Mouse (Mus musculus) brain, embryonic 14.5 days (tissue): ENCODE data around the gene Prr5l. TPM values are rescaled to one million over a fixed set of nuclear protein-coding genes. Genes with fewer than 3 reads are reported as not detected.

Experiments used
- DNase-seq: peaks from one replicate; pipeline ENCODE4 v3.0.0-alpha.2; 2011; ENCODE audit warnings: low read depth
- CTCF ChIP-seq: fragments of 200-500 bp; IDR thresholded peaks from 2 replicates; pipeline ENCODE4 v1.5.1; 2012; ENCODE audit warnings: inconsistent platforms, mild to moderate bottlenecking, moderate library complexity, borderline replicate concordance; ENCODE audit not compliant: insufficient read depth, insufficient read length; ENCODE audit errors: extremely low read depth
- POLR2A ChIP-seq: fragments of 200-500 bp; IDR thresholded peaks from 2 replicates; pipeline ENCODE4 v1.6.1; 2012; ENCODE audit warnings: mild to moderate bottlenecking, inconsistent platforms, borderline replicate concordance; ENCODE audit not compliant: poor library complexity, insufficient read depth, insufficient read length, severe bottlenecking; ENCODE audit errors: extremely low read depth
- polyA plus RNA-seq: library from polyadenylated mRNA; depleted of rRNA; stranded (reverse); fragments of >200 nt; gene quantifications from 2 replicates; pipeline ENCODE4 v1.2.3, GENCODE M21; 2012

Gene Prr5l
- polyA plus RNA-seq, 1 experiment, result 4.7 TPM

DNA sequence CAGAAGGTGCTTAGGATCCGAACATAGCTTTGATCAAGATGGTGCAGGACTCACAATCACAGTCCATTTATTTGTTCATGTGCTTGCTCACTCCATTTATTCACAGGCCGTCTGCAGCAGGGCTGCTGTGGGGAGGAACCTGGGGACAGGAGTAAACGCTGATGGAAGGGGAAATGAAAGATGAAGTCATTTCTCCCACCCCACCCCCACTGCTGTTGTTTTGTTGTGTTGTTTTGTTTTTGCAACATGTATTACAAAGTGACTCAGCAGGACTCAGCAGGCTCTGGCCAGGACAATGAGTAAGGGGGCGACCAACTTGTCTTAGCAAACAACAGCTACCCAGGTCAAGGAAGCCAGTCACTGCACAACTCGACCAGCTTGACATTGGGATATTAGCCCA lies 99.6 kb downstream of the Prr5l start:
- no peak for DNase-seq
- TF ChIP-seq CTCF (no peak), POLR2A (no peak)

GRCm38 (mm10) chr2:101781357-101781777 lies 101.5 kb downstream of the Prr5l start:
- no peak for TF ChIP-seq POLR2A
- TF ChIP-seq CTCF, result no peak
- DNase-seq, result peak; percentile 41

- DNase-seq, result no peak
- no peak for TF ChIP-seq CTCF
- no peak for TF ChIP-seq POLR2A
Observed at GRCm38 (mm10) chr2:101778080-101778479, 104.7 kb downstream of the Prr5l start.

GRCm38 (mm10) chr2:101763503-101763902 lies 119.3 kb downstream of the Prr5l start:
- no peak for DNase-seq
- no peak for TF ChIP-seq CTCF
- TF ChIP-seq POLR2A, result no peak

DNA sequence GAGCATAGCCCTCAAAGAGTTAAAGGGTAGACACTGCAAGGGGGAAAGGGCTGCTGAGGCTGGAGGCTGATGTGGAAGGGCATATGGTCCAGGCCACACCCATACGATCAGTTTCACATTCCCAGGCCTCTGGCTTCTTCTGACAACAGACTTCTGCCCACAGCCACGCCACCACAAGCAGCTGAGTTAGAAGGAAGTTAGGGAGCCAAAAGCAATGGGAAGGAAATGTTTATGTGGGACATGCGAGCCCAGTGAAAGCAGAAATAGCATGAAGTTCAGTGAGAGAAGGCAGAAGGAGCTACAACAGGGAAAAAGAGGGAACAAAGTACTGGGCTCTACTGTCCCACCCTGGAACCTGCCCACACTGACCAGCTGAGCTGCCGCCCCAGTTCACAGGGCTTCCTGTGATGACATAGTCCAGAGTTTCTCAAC lies 119.9 kb downstream of the Prr5l start:
- TF ChIP-seq CTCF (no peak), POLR2A (no peak)
- DNase-seq, result no peak

DNA sequence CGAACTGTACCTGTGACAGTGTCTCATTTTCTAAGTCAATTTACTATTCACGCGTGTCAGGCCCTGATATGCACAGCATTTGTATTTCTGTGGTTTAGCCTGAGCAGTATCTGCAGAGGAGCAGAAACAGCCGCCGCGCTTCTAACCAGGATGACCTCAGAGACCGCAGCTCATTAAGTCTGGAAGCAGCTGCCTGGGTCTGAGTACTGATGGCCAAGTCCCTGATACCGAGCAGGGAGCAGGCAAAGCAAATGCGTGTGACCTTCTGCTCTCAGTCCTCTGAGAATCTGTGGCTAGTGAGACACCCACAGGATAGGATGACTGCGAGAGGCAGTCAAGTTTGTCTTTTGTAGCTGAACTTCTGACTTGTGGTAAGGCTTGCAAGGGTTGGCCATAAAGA lies 120.4 kb downstream of the Prr5l start:
- DNase-seq, result peak; percentile 41
- TF ChIP-seq POLR2A, result no peak
- TF ChIP-seq CTCF, result no peak

- DNase-seq, result no peak
- TF ChIP-seq POLR2A, result no peak
- no peak for TF ChIP-seq CTCF
Observed at GRCm38 (mm10) chr2:101761898-101762297, 120.9 kb downstream of the Prr5l start.

- DNase-seq, result peak; percentile 40
- TF ChIP-seq CTCF (no peak), POLR2A (no peak)
Observed at GRCm38 (mm10) chr2:101759523-101760277, 123.1 kb downstream of the Prr5l start.

DNA sequence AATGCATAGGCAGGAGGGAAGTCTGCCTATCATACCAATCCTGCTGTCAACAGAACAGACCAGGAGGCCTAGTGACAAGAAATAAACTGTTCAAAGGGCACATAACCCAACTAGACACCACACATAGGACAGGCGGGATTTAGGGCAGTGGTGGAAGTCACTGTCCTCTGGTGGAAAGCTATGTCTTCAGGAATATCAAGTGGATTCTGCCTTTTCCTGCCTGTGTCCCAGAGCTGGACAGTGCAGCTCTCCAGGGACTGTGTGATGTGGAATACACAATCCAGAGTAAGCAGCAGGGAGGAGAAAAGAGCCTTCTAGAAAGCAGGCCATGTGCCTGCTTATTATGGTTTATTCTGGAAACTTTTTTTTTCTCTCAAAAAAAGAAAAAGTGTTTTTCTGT lies 125.0 kb downstream of the Prr5l start:
- TF ChIP-seq CTCF, result no peak
- no peak for TF ChIP-seq POLR2A
- no peak for DNase-seq

DNA sequence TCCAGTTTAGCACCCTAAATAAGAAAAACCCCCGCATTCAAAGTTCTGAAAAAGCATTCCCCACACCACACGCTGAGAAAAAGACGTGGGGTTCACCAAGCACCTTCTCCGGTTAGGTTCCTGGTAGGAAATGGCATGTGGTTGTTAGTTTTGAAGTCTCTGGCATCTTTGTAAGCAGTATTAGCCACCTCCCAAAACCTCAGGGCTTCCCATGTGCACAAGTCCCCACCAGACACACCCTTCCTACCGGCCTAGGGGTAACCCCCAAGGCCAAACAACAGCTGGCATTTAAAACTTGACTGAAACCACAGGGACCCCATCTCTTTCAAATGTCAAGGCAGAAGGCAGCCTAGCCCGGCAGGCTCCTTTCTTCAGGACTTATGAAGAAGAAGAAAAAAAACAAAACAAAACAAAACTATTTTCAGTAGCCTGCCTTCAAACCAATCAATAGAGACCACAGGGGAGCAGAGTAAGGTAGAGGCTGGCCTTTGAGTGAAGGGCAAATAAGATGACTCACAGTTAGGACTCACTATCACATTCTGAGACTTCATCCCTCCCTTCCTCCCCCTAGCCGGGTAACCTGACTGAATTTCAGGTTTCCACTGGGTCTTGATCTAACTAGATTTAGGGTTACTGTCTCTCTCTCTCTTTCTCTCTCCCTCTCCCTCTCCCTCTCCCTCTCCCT lies 126.6 kb downstream of the Prr5l start:
- TF ChIP-seq CTCF (no peak), POLR2A (no peak)
- no peak for DNase-seq

GRCm38 (mm10) chr2:101754939-101755555 lies 127.8 kb downstream of the Prr5l start:
- TF ChIP-seq CTCF, result no peak
- TF ChIP-seq POLR2A, result no peak
- peak; percentile 42 for DNase-seq
